Mouse (Mus musculus) ES-E14 (cell line): ENCODE data around the gene Yipf4. TPM values are rescaled to one million over a fixed set of nuclear protein-coding genes. Genes with fewer than 3 reads are reported as not detected.
A peak's percentile ranks its signal among the peaks of the same experiment; 100 is the strongest.

ENCODE experiments used
- DNase-seq: peaks from one replicate; pipeline ENCODE4 v3.0.0-alpha.2; 2013; ENCODE audit warnings: low read depth, low spot score
- H3K27ac ChIP-seq: 2 replicates; pipeline ENCODE4 v1.5.1; 2012; ENCODE audit warnings: low read depth, mild to moderate bottlenecking, low read length, moderate library complexity, mixed read lengths; ENCODE audit not compliant: poor library complexity, insufficient read depth, severe bottlenecking
- H3K36me3 ChIP-seq: 2 replicates; pipeline ENCODE4 v1.6.1; 2012; ENCODE audit warnings: mild to moderate bottlenecking, low read length, moderate library complexity, mixed read lengths; ENCODE audit not compliant: control insufficient read depth, poor library complexity, insufficient read depth, severe bottlenecking
- H3K4me1 ChIP-seq, 2 experiments: fragments of 150-350 bp in 1 of 2; sonication (generic) in 1 of 2; 2 replicates each; pipeline ENCODE4 v1.6.1; 2012; ENCODE audit warnings: low read length in 2 of 2, mild to moderate bottlenecking in 1 of 2, mixed read lengths in 1 of 2; ENCODE audit not compliant: control insufficient read depth in 2 of 2, insufficient read depth in 2 of 2, poor library complexity in 1 of 2
- H3K4me3 ChIP-seq, 2 experiments: fragments of 150-350 bp in 1 of 2; sonication (generic) in 1 of 2; 2 replicates each; pipeline ENCODE4 v1.5.1; 2012; ENCODE audit warnings: low read length in 2 of 2, low read depth in 1 of 2, mild to moderate bottlenecking in 1 of 2, mixed read lengths in 1 of 2; ENCODE audit not compliant: insufficient read depth in 1 of 2, poor library complexity in 1 of 2, severe bottlenecking in 1 of 2
- H3K9ac ChIP-seq: 2 replicates; pipeline ENCODE4 v1.6.1; 2012; ENCODE audit warnings: low read depth, mild to moderate bottlenecking, low read length, mixed read lengths; ENCODE audit not compliant: poor library complexity, insufficient read depth, severe bottlenecking
- H3K9me3 ChIP-seq: fragments of 150-350 bp; sonication (generic); 2 replicates; pipeline ENCODE4 v1.6.1; 2012; ENCODE audit warnings: low read depth, mild to moderate bottlenecking, low read length; ENCODE audit not compliant: control insufficient read depth, insufficient read depth
- CHD2 ChIP-seq: IDR thresholded peaks from 2 replicates; pipeline ENCODE4 v1.6.1; 2014; ENCODE audit warnings: mild to moderate bottlenecking, low read depth, low read length, inconsistent platforms
- HCFC1 ChIP-seq: IDR thresholded peaks from 2 replicates; pipeline ENCODE4 v1.6.1; 2012; ENCODE audit warnings: low read length, inconsistent platforms, borderline replicate concordance; ENCODE audit not compliant: insufficient read depth
- MAFK ChIP-seq: IDR thresholded peaks from 2 replicates; pipeline ENCODE4 v1.6.1; 2014; ENCODE audit warnings: mild to moderate bottlenecking, low read depth, low read length, inconsistent platforms; ENCODE audit not compliant: insufficient read depth
- ZC3H11A ChIP-seq: IDR thresholded peaks from 2 replicates; pipeline ENCODE4 v1.6.1; 2012; ENCODE audit warnings: low read depth, mild to moderate bottlenecking, inconsistent platforms, low read length, borderline replicate concordance
- ZNF384 ChIP-seq: IDR thresholded peaks from 2 replicates; pipeline ENCODE4 v1.6.1; 2012; ENCODE audit warnings: low read depth, low read length, inconsistent platforms
- in situ Hi-C, 2 experiments: fragments of 600-800 bp; cut with MboI; formaldehyde crosslinking; loops; one replicate each; pipeline ENCODE4 v1.15.1; 2025; ENCODE audit warnings: low sequenced_read_pairs in 2 of 2, inconsistent platforms in 1 of 2; ENCODE audit not compliant: unreplicated experiment in 2 of 2
- total RNA-seq: library from RNA; depleted of rRNA; stranded (reverse); fragments of 300-350 nt; gene quantifications from 2 replicates; pipeline ENCODE4 v1.2.3, GENCODE M21; 2012

The Yipf4 gene
- total RNA-seq, 1 experiment, result 69.7 TPM

DNA sequence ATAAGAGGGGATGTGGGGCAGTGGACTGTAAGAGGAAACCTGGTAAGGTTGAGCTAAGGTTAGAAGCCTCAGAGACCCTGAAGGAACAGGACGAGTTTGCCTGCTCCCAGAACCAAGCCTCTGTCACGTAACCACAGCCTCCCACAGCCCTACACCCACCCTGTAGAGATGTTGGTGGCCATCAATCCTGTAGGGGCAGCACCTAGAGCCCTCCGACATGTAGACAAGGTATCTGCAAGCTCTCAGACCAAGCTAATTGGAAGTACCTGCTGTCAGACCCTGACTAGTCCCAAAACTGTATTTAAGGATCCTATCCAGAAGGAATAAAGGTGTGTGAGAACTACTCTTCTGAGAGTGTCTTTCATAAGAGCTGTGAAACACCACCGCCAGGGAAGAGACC, 33.9 kb upstream of the Yipf4 start:
- no peaks in the 10 kb centered on the region for H3K9me3 ChIP-seq
- H3K9ac ChIP-seq, result no peak overlapping the region
- no peak for TF ChIP-seq MAFK
- TF ChIP-seq CHD2, result no peak
- TF ChIP-seq HCFC1, result no peak
- TF ChIP-seq ZNF384, result no peak
- TF ChIP-seq ZC3H11A, result no peak
- no peak overlapping the region; a peak in 1 of 4 replicates for H3K4me3 ChIP-seq
- in situ Hi-C loops, result no loop called here
- H3K27ac ChIP-seq, result no peak overlapping the region
- peaks cover 0 to 5% of the 10 kb centered on the region in 2 experiments; a peak in 1 of 4 replicates for H3K4me1 ChIP-seq
- DNase-seq, result no peak
- H3K36me3 ChIP-seq, result no peaks in the 10 kb centered on the region

GRCm38 (mm10) chr17:74456825-74457224, 32.5 kb upstream of the Yipf4 start:
- no peak overlapping the region for H3K4me3 ChIP-seq
- no peak for DNase-seq
- no peaks in the 10 kb centered on the region for H3K36me3 ChIP-seq
- H3K9me3 ChIP-seq, result no peaks in the 10 kb centered on the region
- peaks cover 0 to 5% of the 10 kb centered on the region in 2 experiments; a peak in 1 of 4 replicates for H3K4me1 ChIP-seq
- H3K9ac ChIP-seq, result no peak overlapping the region
- H3K27ac ChIP-seq, result no peak overlapping the region
- in situ Hi-C loops, result no loop called here
- TF ChIP-seq CHD2 (no peak), ZC3H11A (no peak), HCFC1 (no peak), ZNF384 (no peak), MAFK (no peak)

GRCm38 (mm10) chr17:74457972-74458677, 31.2 kb upstream of the Yipf4 start:
- peaks cover 0 to 5% of the 10 kb centered on the region in 2 experiments; a peak in 1 of 4 replicates for H3K4me1 ChIP-seq
- H3K27ac ChIP-seq, result no peak overlapping the region; the same call in 1 of the 2 replicates
- DNase-seq, result no peak
- H3K9me3 ChIP-seq, result no peaks in the 10 kb centered on the region
- no peak for TF ChIP-seq HCFC1
- no peak for TF ChIP-seq CHD2
- TF ChIP-seq ZC3H11A, result no peak
- no peak for TF ChIP-seq MAFK
- TF ChIP-seq ZNF384, result no peak
- H3K36me3 ChIP-seq, result no peaks in the 10 kb centered on the region
- in situ Hi-C loops, result no loop called here
- H3K4me3 ChIP-seq, result no peak overlapping the region
- H3K9ac ChIP-seq, result no peak overlapping the region; the same call in 1 of the 2 replicates

- no peak for DNase-seq
- H3K9me3 ChIP-seq, result no peaks in the 10 kb centered on the region
- in situ Hi-C loops, result no loop called here
- H3K36me3 ChIP-seq, result no peaks in the 10 kb centered on the region
- H3K9ac ChIP-seq, result peak within 1 kb of the TSS; percentile 33; the same call in 1 of the 2 replicates
- peaks cover 0 to 5% of the 10 kb centered on the region in 2 experiments; a peak in 1 of 4 replicates for H3K4me1 ChIP-seq
- no peak within 1 kb of the TSS for H3K4me3 ChIP-seq
- TF ChIP-seq ZC3H11A, result no peak
- no peak for TF ChIP-seq MAFK
- no peak for TF ChIP-seq HCFC1
- TF ChIP-seq ZNF384, result no peak
- TF ChIP-seq CHD2, result no peak
- H3K27ac ChIP-seq, result peak within 1 kb of the TSS; percentile 81; the same call in 1 of the 2 replicates
These were observed 30.4 kb upstream of the Yipf4 start, which contains the start of gene Nlrc4 for GRCm38 (mm10) chr17:74458711-74459408. Gene Nlrc4 (minus strand): TSS chr17:74459142.
